Mouse (Mus musculus) embryonic facial prominence, embryonic 10.5 days (tissue): ENCODE measurements around the gene Gm525. TPM values are rescaled to one million over a fixed set of nuclear protein-coding genes. Genes with fewer than 3 reads are reported as not detected.
"Not testable (repeated sequence)": the region's sequence is repeated elsewhere in the genome, so short reads cannot be mapped to it uniquely, and the experiment has no call there.

Experiments
- DNase-seq: peaks from one replicate; pipeline ENCODE4 v3.0.0-alpha.2; 2017; ENCODE audit warnings: low spot score
- H3K27ac ChIP-seq: fragments of 300-500 bp; sonication (generic); replicated peaks from 2 replicates; pipeline ENCODE4 v1.5.1; 2016; ENCODE audit warnings: mild to moderate bottlenecking
- H3K27me3 ChIP-seq: fragments of 300-500 bp; sonication (generic); replicated peaks from 2 replicates; pipeline ENCODE4 v1.6.1; 2016; ENCODE audit warnings: low read depth, mild to moderate bottlenecking; ENCODE audit not compliant: poor library complexity, severe bottlenecking
- H3K36me3 ChIP-seq: fragments of 300-500 bp; sonication (generic); replicated peaks from 2 replicates; pipeline ENCODE4 v1.6.1; 2016; ENCODE audit warnings: mild to moderate bottlenecking, moderate library complexity
- H3K4me1 ChIP-seq: fragments of 300-500 bp; sonication (generic); 2 replicates; pipeline ENCODE4 v1.6.1; 2016
- H3K4me3 ChIP-seq: fragments of 300-500 bp; sonication (generic); 2 replicates; pipeline ENCODE4 v1.5.1; 2016; ENCODE audit warnings: mild to moderate bottlenecking, moderate library complexity
- H3K9me3 ChIP-seq: fragments of 300-500 bp; sonication (generic); 2 replicates; pipeline ENCODE4 v1.6.1; 2016; ENCODE audit warnings: mild to moderate bottlenecking
- WGBS: fragments of 180-500 bp; shearing (Covaris S2); methylation state at CpG from one replicate; pipeline ENCODE4 v1.1.7; 2016; 5-methylcytosine and 5-hydroxymethylcytosine counted together
- polyA plus RNA-seq: library from polyadenylated mRNA; unstranded; fragments of >200 nt; fragmentation: Nextera tagmentation; extraction: Ambion mirVana; gene quantifications from 2 replicates; pipeline ENCODE4 v1.2.1, GENCODE M21; 2016

Gene Gm525
- polyA plus RNA-seq, result not detected in 2 replicates

- WGBS, result 84% methylated on average over 8 of the region's 8 CpGs
- Histone ChIP-seq H3K27me3 (no peaks in the 10 kb centered on the region), H3K9me3 (no peaks in the 10 kb centered on the region), H3K27ac (no peak within 1 kb of the TSS), H3K4me3 (no peak within 1 kb of the TSS), H3K36me3 (no peaks in the 10 kb centered on the region), H3K4me1 (0 out of 2 replicates have a peak, but pooled peaks cover 4% of the 10 kb centered on the region)
- no peak for DNase-seq
Measured at GRCm38 (mm10) chr11:89073541-89073940, at the start of gene Gm525. Gm525 (plus strand) TSS chr11:89073841.

GRCm38 (mm10) chr11:89024181-89024881 lies 49.3 kb upstream of the Gm525 start:
- Histone ChIP-seq H3K4me1 (peaks cover 8% of the 10 kb centered on the region), H3K36me3 (no peaks in the 10 kb centered on the region), H3K4me3 (no peak overlapping the region), H3K27me3 (no peaks in the 10 kb centered on the region), H3K27ac (no peak overlapping the region), H3K9me3 (no peaks in the 10 kb centered on the region)
- 70% methylated on average over 11 of the region's 11 CpGs for WGBS
- no peak for DNase-seq

GRCm38 (mm10) chr11:89025603-89026002 lies 48.0 kb upstream of the Gm525 start:
- DNase-seq, result no peak
- no peak overlapping the region for H3K4me3 ChIP-seq
- H3K9me3 ChIP-seq, result no peaks in the 10 kb centered on the region
- WGBS, result 78% methylated on average over 3 of the region's 3 CpGs
- no peak overlapping the region for H3K27ac ChIP-seq
- H3K27me3 ChIP-seq, result no peaks in the 10 kb centered on the region
- H3K36me3 ChIP-seq, result no peaks in the 10 kb centered on the region
- H3K4me1 ChIP-seq, result peaks cover 13% of the 10 kb centered on the region

GRCm38 (mm10) chr11:89026117-89026516 lies 47.5 kb upstream of the Gm525 start:
- peaks cover 18% of the 10 kb centered on the region for H3K4me1 ChIP-seq
- WGBS, result 97% methylated on average over 3 of the region's 3 CpGs
- H3K9me3 ChIP-seq, result no peaks in the 10 kb centered on the region
- no peaks in the 10 kb centered on the region for H3K27me3 ChIP-seq
- no peak overlapping the region for H3K4me3 ChIP-seq
- no peak overlapping the region for H3K27ac ChIP-seq
- DNase-seq, result no peak
- H3K36me3 ChIP-seq, result no peaks in the 10 kb centered on the region

GRCm38 (mm10) chr11:89027955-89028361 lies 45.7 kb upstream of the Gm525 start:
- no peak for DNase-seq
- 81% methylated on average over 10 of the region's 10 CpGs for WGBS
- Histone ChIP-seq H3K36me3 (no peaks in the 10 kb centered on the region), H3K27me3 (no peaks in the 10 kb centered on the region), H3K4me1 (peaks cover 21% of the 10 kb centered on the region), H3K9me3 (no peaks in the 10 kb centered on the region), H3K27ac (no peak overlapping the region), H3K4me3 (no peak overlapping the region)

GRCm38 (mm10) chr11:89028871-89029405 lies 44.7 kb upstream of the Gm525 start:
- no peaks in the 10 kb centered on the region for H3K27me3 ChIP-seq
- no peaks in the 10 kb centered on the region for H3K36me3 ChIP-seq
- H3K4me1 ChIP-seq, result peaks cover 21% of the 10 kb centered on the region
- no peak overlapping the region for H3K27ac ChIP-seq
- H3K4me3 ChIP-seq, result no peak overlapping the region
- DNase-seq, result no peak
- H3K9me3 ChIP-seq, result no peaks in the 10 kb centered on the region
- WGBS, result 53% methylated on average over 10 of the region's 10 CpGs

GRCm38 (mm10) chr11:89030552-89030951 lies 43.1 kb upstream of the Gm525 start:
- Histone ChIP-seq H3K4me3 (no peak overlapping the region), H3K27me3 (no peaks in the 10 kb centered on the region), H3K27ac (no peak overlapping the region), H3K36me3 (no peaks in the 10 kb centered on the region), H3K9me3 (no peaks in the 10 kb centered on the region), H3K4me1 (peaks cover 21% of the 10 kb centered on the region)
- 77% methylated on average over 6 of the region's 6 CpGs for WGBS
- no peak for DNase-seq

- 51% methylated on average over 1 of the region's 1 CpGs for WGBS
- H3K4me3 ChIP-seq, result no peak overlapping the region
- peaks cover 21% of the 10 kb centered on the region for H3K4me1 ChIP-seq
- H3K36me3 ChIP-seq, result no peaks in the 10 kb centered on the region
- H3K9me3 ChIP-seq, result no peaks in the 10 kb centered on the region
- DNase-seq, result peak; percentile 29
- H3K27ac ChIP-seq, result no peak overlapping the region
- H3K27me3 ChIP-seq, result no peaks in the 10 kb centered on the region
Measured at GRCm38 (mm10) chr11:89031189-89031588, 42.5 kb upstream of the Gm525 start.

- Histone ChIP-seq H3K27ac (no peak overlapping the region), H3K9me3 (no peaks in the 10 kb centered on the region), H3K36me3 (peaks cover 24% of the 10 kb centered on the region), H3K27me3 (no peaks in the 10 kb centered on the region), H3K4me1 (peaks cover 13% of the 10 kb centered on the region), H3K4me3 (no peak overlapping the region)
- no peak for DNase-seq
Measured at GRCm38 (mm10) chr11:89034592-89034991, 39.0 kb upstream of the Gm525 start.

GRCm38 (mm10) chr11:89035552-89035951 lies 38.1 kb upstream of the Gm525 start:
- no peak overlapping the region for H3K27ac ChIP-seq
- DNase-seq, result no peak
- H3K4me3 ChIP-seq, result no peak overlapping the region
- H3K27me3 ChIP-seq, result no peaks in the 10 kb centered on the region
- H3K9me3 ChIP-seq, result no peaks in the 10 kb centered on the region
- H3K36me3 ChIP-seq, result peaks cover 33% of the 10 kb centered on the region
- 87% methylated on average over 3 of the region's 3 CpGs for WGBS
- H3K4me1 ChIP-seq, result peaks cover 9% of the 10 kb centered on the region

- H3K27me3 ChIP-seq, result no peaks in the 10 kb centered on the region
- no peaks in the 10 kb centered on the region for H3K4me1 ChIP-seq
- H3K27ac ChIP-seq, result no peak overlapping the region
- peaks cover 62% of the 10 kb centered on the region for H3K36me3 ChIP-seq
- H3K9me3 ChIP-seq, result no peaks in the 10 kb centered on the region
- H3K4me3 ChIP-seq, result no peak overlapping the region
- no peak for DNase-seq
- 94% methylated on average over 6 of the region's 6 CpGs for WGBS
Measured at GRCm38 (mm10) chr11:89038496-89038895, 35.1 kb upstream of the Gm525 start.

- peak; percentile 46 for DNase-seq
- Histone ChIP-seq H3K27me3 (no peaks in the 10 kb centered on the region), H3K4me1 (no peaks in the 10 kb centered on the region), H3K36me3 (peaks cover 70% of the 10 kb centered on the region), H3K4me3 (no peak overlapping the region), H3K27ac (no peak overlapping the region), H3K9me3 (no peaks in the 10 kb centered on the region)
- 34% methylated on average over 3 of the region's 3 CpGs for WGBS
Measured at GRCm38 (mm10) chr11:89039325-89039724, 34.3 kb upstream of the Gm525 start.

- H3K4me3 ChIP-seq, H3K27ac ChIP-seq, H3K27me3 ChIP-seq, H3K4me1 ChIP-seq, DNase-seq, H3K9me3 ChIP-seq: not testable (repeated sequence)
- peaks cover 88% of the 10 kb centered on the region for H3K36me3 ChIP-seq
- 77% methylated on average over 7 of the region's 7 CpGs for WGBS
Measured at GRCm38 (mm10) chr11:89041073-89041472, 32.6 kb upstream of the Gm525 start.
